Mouse (Mus musculus): ENCODE results near the gene Gm20431.
"Not testable (repeated sequence)": the region's sequence is repeated elsewhere in the genome, so short reads cannot be mapped to it uniquely, and the experiment has no call there.

The Gm20431 gene

GRCm38 (mm10) chr2:167659177-167659846 is 2.0 kb downstream of the Gm20431 start:
- no peak for DNase-seq (ENCODE audit: low spot score)

GRCm38 (mm10) chr2:167658712-167659111 is 2.6 kb downstream of the Gm20431 start:
- no peak for DNase-seq (ENCODE audit: low spot score)

GRCm38 (mm10) chr2:167657973-167658372 is 3.3 kb downstream of the Gm20431 start:
- no peak for DNase-seq (ENCODE audit: low spot score)

- DNase-seq (ENCODE audit: low spot score), result no peak
Measured at GRCm38 (mm10) chr2:167656629-167657478, 4.4 kb downstream of the Gm20431 start.

- no peak for DNase-seq (ENCODE audit: low spot score)
Measured at GRCm38 (mm10) chr2:167654911-167655600, 6.2 kb downstream of the Gm20431 start.

- DNase-seq (ENCODE audit: low spot score), result no peak
Measured at GRCm38 (mm10) chr2:167652694-167653093, 8.6 kb downstream of the Gm20431 start.

- no peak for DNase-seq (ENCODE audit: low spot score)
Measured at GRCm38 (mm10) chr2:167651622-167652021, 9.7 kb downstream of the Gm20431 start.

- DNase-seq (ENCODE audit: low spot score), result no peak
Measured at GRCm38 (mm10) chr2:167649290-167650032, 11.8 kb downstream of the Gm20431 start.

GRCm38 (mm10) chr2:167646411-167646810 is 14.9 kb downstream of the Gm20431 start:
- no peak for DNase-seq (ENCODE audit: low spot score)

- DNase-seq (ENCODE audit: low spot score), result not testable (repeated sequence)
Measured at GRCm38 (mm10) chr2:167643356-167644052, 17.8 kb downstream of the Gm20431 start.

GRCm38 (mm10) chr2:167642164-167642563 is 19.1 kb downstream of the Gm20431 start:
- DNase-seq (ENCODE audit: low spot score), result no peak

GRCm38 (mm10) chr2:167641337-167641736 is 20.0 kb downstream of the Gm20431 start:
- no peak for DNase-seq (ENCODE audit: low spot score)

GRCm38 (mm10) chr2:167640279-167640678 is 21.0 kb downstream of the Gm20431 start:
- no peak for DNase-seq (ENCODE audit: low spot score)

GRCm38 (mm10) chr2:167634865-167635512 is 26.3 kb downstream of the Gm20431 start:
- no peak for DNase-seq (ENCODE audit: low spot score)

- peak; percentile 87 for DNase-seq (ENCODE audit: low spot score)
Measured at GRCm38 (mm10) chr2:167634338-167634770, 26.9 kb downstream of the Gm20431 start.

- DNase-seq (ENCODE audit: low spot score), result no peak
Measured at GRCm38 (mm10) chr2:167633537-167633872, 27.8 kb downstream of the Gm20431 start.

- no peak for DNase-seq (ENCODE audit: low spot score)
Measured at GRCm38 (mm10) chr2:167632731-167633536, 28.4 kb downstream of the Gm20431 start.

GRCm38 (mm10) chr2:167631591-167632448 is 29.5 kb downstream of the Gm20431 start, which contains the start of gene Ube2v1:
Gene Ube2v1 (minus strand): TSS chr2:167632095.
- DNase-seq (ENCODE audit: low spot score), result peak; percentile 98

- peak; percentile 25 for DNase-seq (ENCODE audit: low spot score)
Measured at GRCm38 (mm10) chr2:167631181-167631590, 30.1 kb downstream of the Gm20431 start.

Data from ovary, postnatal 14 days (tissue).